Mouse (Mus musculus): Measurements from ENCODE around the gene Ypel3. TPM values are rescaled to one million over a fixed set of nuclear protein-coding genes. Genes with fewer than 3 reads are reported as not detected.

Gene Ypel3
- polyA plus RNA-seq, 2 experiments = 74.2 to 76.0 TPM

DNA sequence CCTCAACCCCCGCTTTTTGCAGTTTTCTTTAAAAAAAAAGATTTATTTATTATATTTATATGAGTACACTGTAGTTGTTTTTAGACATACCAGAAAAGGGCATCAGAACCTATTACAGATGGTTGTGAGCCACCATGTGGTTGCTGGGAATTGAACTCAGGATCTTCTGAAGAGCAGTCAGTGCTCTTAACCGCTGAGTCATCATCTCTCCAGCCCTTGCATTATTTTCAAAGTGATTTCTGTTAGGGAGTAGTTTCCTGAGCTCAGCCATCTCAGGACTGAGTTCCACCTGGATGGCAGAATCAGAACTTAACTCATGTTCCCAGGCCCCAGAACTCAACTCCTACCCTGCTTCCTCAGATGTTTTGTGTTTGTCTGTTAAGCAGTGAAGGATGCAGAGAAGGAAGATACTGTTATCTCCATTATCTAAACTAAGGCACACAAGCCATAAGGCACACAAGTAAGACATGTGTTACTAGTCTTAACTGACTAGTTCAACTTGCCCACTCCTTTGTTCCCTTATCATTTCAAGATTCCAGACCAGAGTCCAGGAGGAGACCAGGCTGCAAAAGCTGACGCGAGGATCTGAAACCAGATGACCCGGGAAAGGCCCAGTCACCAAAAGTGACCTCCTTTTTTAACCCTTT lies 33.1 kb downstream of the Ypel3 start:
- Histone ChIP-seq H3K9me3 (ENCODE audit: control insufficient read depth, low read length) (no peaks in the 10 kb centered on the region), H3K4me1 (replicated peaks; ENCODE audit: control insufficient read depth in 2 of 2, insufficient read depth in 2 of 2, low read length in 1 of 2) (peaks cover 7 to 14% of the 10 kb centered on the region in 2 experiments; a peak in 3 of 4 replicates), H3K9ac (replicated peaks) (no peak overlapping the region), H3K4me2 (ENCODE audit: low read depth) (peak overlapping the region; percentile 75), H3K4me3 (ENCODE audit: insufficient read depth in 1 of 2, low read depth in 2 of 2, low read length in 2 of 2) (no peak overlapping the region; a peak in 1 of 4 replicates), H3K27me3 (ENCODE audit: control insufficient read depth, insufficient read depth, low read length) (no peaks in the 10 kb centered on the region), H3K27ac (no peak overlapping the region; the same call in 1 of the 2 replicates), H3K36me3 (replicated peaks; ENCODE audit: control insufficient read depth, insufficient read depth, low read depth) (no peaks in the 10 kb centered on the region; the same call in 1 of the 2 replicates)
- no peak for TF ChIP-seq CTCF (IDR thresholded peaks at IDR 0.05; ENCODE audit: low read depth)
- TF ChIP-seq EP300 (IDR thresholded peaks at IDR 0.05; ENCODE audit: low read depth) = no peak
- WGBS (ENCODE audit: insufficient replicate concordance) = 44% methylated on average over 5 of the region's 5 CpGs
- ATAC-seq (ENCODE audit: insufficient read depth) (no peak), DNase-seq (ENCODE audit: low read depth in 3 of 3, low spot score in 3 of 3) (no peak)

GRCm38 (mm10) chr7:126815726-126816222 lies 39.0 kb downstream of the Ypel3 start:
- no peak overlapping the region for H3K4me3 ChIP-seq (ENCODE audit: insufficient read depth in 1 of 2, low read depth in 2 of 2, low read length in 2 of 2)
- no peak overlapping the region for H3K27ac ChIP-seq
- no peak overlapping the region for H3K9ac ChIP-seq (replicated peaks)
- no peak for TF ChIP-seq CTCF (IDR thresholded peaks at IDR 0.05; ENCODE audit: low read depth)
- TF ChIP-seq EP300 (IDR thresholded peaks at IDR 0.05; ENCODE audit: low read depth) = no peak
- ATAC-seq (ENCODE audit: insufficient read depth) = no peak
- no peaks in the 10 kb centered on the region for H3K9me3 ChIP-seq (ENCODE audit: control insufficient read depth, low read length)
- WGBS (ENCODE audit: insufficient replicate concordance) = 58% methylated on average over 8 of the region's 8 CpGs
- no peaks in the 10 kb centered on the region for H3K27me3 ChIP-seq (ENCODE audit: control insufficient read depth, insufficient read depth, low read length)
- no peak overlapping the region for H3K4me2 ChIP-seq (ENCODE audit: low read depth)
- no peak for DNase-seq (ENCODE audit: low read depth in 3 of 3, low spot score in 3 of 3)
- H3K36me3 ChIP-seq (replicated peaks; ENCODE audit: control insufficient read depth, insufficient read depth, low read depth) = no peaks in the 10 kb centered on the region
- no peaks in the 10 kb centered on the region for H3K4me1 ChIP-seq (replicated peaks; ENCODE audit: control insufficient read depth in 2 of 2, insufficient read depth in 2 of 2, low read length in 1 of 2)

DNA sequence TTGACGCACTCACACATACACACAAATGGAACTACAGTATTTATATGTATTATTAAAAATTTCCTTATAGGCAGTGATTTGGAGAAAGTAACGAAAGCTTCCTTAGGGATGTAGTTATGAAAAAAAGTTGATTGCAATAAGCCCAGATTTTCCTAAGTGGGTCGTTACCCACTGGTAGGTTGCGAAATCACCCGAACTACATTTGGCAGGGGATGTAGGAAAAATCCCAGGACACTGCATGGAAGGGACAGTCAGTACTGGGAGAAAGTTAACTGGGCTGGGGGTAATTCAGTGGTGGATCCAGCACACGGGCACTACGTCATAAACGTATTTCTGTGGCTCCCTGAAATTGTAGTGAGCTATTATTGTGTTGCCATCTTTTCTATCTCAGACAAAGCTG lies 39.7 kb downstream of the Ypel3 start:
- H3K4me1 ChIP-seq (replicated peaks; ENCODE audit: control insufficient read depth in 2 of 2, insufficient read depth in 2 of 2, low read length in 1 of 2) = no peaks in the 10 kb centered on the region
- H3K27ac ChIP-seq = no peak overlapping the region
- no peaks in the 10 kb centered on the region for H3K36me3 ChIP-seq (replicated peaks; ENCODE audit: control insufficient read depth, insufficient read depth, low read depth)
- H3K9me3 ChIP-seq (ENCODE audit: control insufficient read depth, low read length) = no peaks in the 10 kb centered on the region
- TF ChIP-seq EP300 (IDR thresholded peaks at IDR 0.05; ENCODE audit: low read depth) (no peak), CTCF (IDR thresholded peaks at IDR 0.05; ENCODE audit: low read depth) (no peak)
- no peak for DNase-seq (ENCODE audit: low read depth in 3 of 3, low spot score in 3 of 3)
- ATAC-seq (ENCODE audit: insufficient read depth) = no peak
- no peak overlapping the region for H3K4me3 ChIP-seq (ENCODE audit: insufficient read depth in 1 of 2, low read depth in 2 of 2, low read length in 2 of 2)
- 70% methylated on average over 8 of the region's 8 CpGs for WGBS (ENCODE audit: insufficient replicate concordance)
- no peak overlapping the region for H3K4me2 ChIP-seq (ENCODE audit: low read depth)
- no peaks in the 10 kb centered on the region for H3K27me3 ChIP-seq (ENCODE audit: control insufficient read depth, insufficient read depth, low read length)
- H3K9ac ChIP-seq (replicated peaks) = no peak overlapping the region

- no peak for DNase-seq (ENCODE audit: low read depth in 3 of 3, low spot score in 3 of 3)
- H3K27me3 ChIP-seq (ENCODE audit: control insufficient read depth, insufficient read depth, low read length) = no peaks in the 10 kb centered on the region
- no peak overlapping the region for H3K4me3 ChIP-seq (ENCODE audit: insufficient read depth in 1 of 2, low read depth in 2 of 2, low read length in 2 of 2)
- H3K4me1 ChIP-seq (replicated peaks; ENCODE audit: control insufficient read depth in 2 of 2, insufficient read depth in 2 of 2, low read length in 1 of 2) = no peaks in the 10 kb centered on the region
- no peak overlapping the region for H3K9ac ChIP-seq (replicated peaks)
- TF ChIP-seq CTCF (IDR thresholded peaks at IDR 0.05; ENCODE audit: low read depth) (no peak), EP300 (IDR thresholded peaks at IDR 0.05; ENCODE audit: low read depth) (no peak)
- no peak overlapping the region for H3K27ac ChIP-seq
- H3K36me3 ChIP-seq (replicated peaks; ENCODE audit: control insufficient read depth, insufficient read depth, low read depth) = no peaks in the 10 kb centered on the region
- H3K4me2 ChIP-seq (ENCODE audit: low read depth) = no peak overlapping the region
- 67% methylated on average over 7 of the region's 7 CpGs for WGBS (ENCODE audit: insufficient replicate concordance)
- H3K9me3 ChIP-seq (ENCODE audit: control insufficient read depth, low read length) = no peaks in the 10 kb centered on the region
- ATAC-seq (ENCODE audit: insufficient read depth) = no peak
Observed at GRCm38 (mm10) chr7:126817595-126817994, 40.8 kb downstream of the Ypel3 start.

- TF ChIP-seq EP300 (IDR thresholded peaks at IDR 0.05; ENCODE audit: low read depth) (no peak), CTCF (IDR thresholded peaks at IDR 0.05; ENCODE audit: low read depth) (peak; percentile 36; the same call in 1 of the 2 replicates)
- WGBS (ENCODE audit: insufficient replicate concordance) = 13% methylated on average over 1 of the region's 1 CpGs
- no peak overlapping the region for H3K4me3 ChIP-seq (ENCODE audit: insufficient read depth in 1 of 2, low read depth in 2 of 2, low read length in 2 of 2)
Observed at GRCm38 (mm10) chr7:126818818-126819217, 42.1 kb downstream of the Ypel3 start.

More at GRCm38 (mm10) chr7:126818818-126819217, 42.1 kb downstream of the Ypel3 start:
- Histone ChIP-seq H3K4me2 (ENCODE audit: low read depth) (no peak overlapping the region), H3K27ac (no peak overlapping the region), H3K9me3 (ENCODE audit: control insufficient read depth, low read length) (no peaks in the 10 kb centered on the region), H3K4me1 (replicated peaks; ENCODE audit: control insufficient read depth in 2 of 2, insufficient read depth in 2 of 2, low read length in 1 of 2) (no peaks in the 10 kb centered on the region), H3K36me3 (replicated peaks; ENCODE audit: control insufficient read depth, insufficient read depth, low read depth) (no peaks in the 10 kb centered on the region), H3K9ac (replicated peaks) (no peak overlapping the region), H3K27me3 (ENCODE audit: control insufficient read depth, insufficient read depth, low read length) (peaks cover 11% of the 10 kb centered on the region)
- no peak for DNase-seq (ENCODE audit: low read depth in 3 of 3, low spot score in 3 of 3)
- ATAC-seq (ENCODE audit: insufficient read depth) = no peak
